Mouse (Mus musculus): Measurements from ENCODE around the gene Klk13.

DNA sequence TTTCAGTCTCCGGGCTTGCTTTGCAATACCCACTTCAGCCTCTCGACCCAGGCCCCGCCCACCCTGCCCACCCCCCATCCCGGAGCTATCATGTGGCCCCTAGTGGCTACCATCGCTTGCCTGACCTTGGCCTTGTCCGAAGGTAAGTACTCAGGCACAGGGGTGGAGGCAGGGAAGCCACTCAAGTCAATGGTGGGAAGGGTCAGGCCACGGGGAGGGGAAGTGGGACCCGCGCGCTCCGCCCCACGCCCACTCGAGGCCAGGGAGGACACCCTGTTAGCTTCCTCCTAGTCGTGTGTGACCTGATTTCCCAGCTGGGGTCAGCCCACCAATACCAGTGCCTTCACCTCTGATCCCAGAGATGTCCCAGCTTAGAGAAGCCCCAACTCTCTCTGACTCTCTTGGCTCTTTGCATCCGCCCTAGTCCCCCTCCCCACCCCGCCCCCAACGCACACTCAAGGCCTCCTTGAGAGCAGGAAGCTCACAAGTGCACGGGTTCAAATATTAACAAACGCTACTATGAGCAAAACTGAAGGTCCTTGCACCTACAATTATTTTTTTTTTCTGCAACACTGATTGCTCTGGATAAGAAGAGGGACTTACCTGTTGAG, 1.5 kb downstream of the Klk13 start:
- no peak for TF ChIP-seq CTCF (IDR thresholded peaks at IDR 0.05; ENCODE audit: low read depth, low read length)
- no peak for TF ChIP-seq GATA1 (IDR thresholded peaks at IDR 0.05; ENCODE audit: borderline replicate concordance, low read length)
- no peak for TF ChIP-seq TAL1 (conservative IDR thresholded peaks at IDR 0.05; ENCODE audit: low read depth, low read length)
- no peak for TF ChIP-seq GATA2 (IDR thresholded peaks at IDR 0.05; ENCODE audit: borderline replicate concordance, low read depth, low read length)
- TF ChIP-seq POLR2AphosphoS5 (IDR thresholded peaks at IDR 0.05; ENCODE audit: insufficient replicate concordance, low read depth, low read length), result no peak

All from G1E (cell line).